Mouse (Mus musculus) midbrain, embryonic 11.5 days (tissue): ENCODE data around the gene Nanog. TPM values are rescaled to one million over a fixed set of nuclear protein-coding genes. Genes with fewer than 3 reads are reported as not detected.
"Not testable (repeated sequence)": the region's sequence is repeated elsewhere in the genome, so short reads cannot be mapped to it uniquely, and the experiment has no call there.

ENCODE experiments used
- ATAC-seq: fragments of 200-750 bp; cut with Nextera tagmentation; 2 replicates; pipeline ENCODE4 v1.8.0; 2017; ENCODE audit warnings: moderate TSS enrichment, moderate library complexity; ENCODE audit not compliant: low FRiP score
- DNase-seq: peaks from one replicate; pipeline ENCODE4 v3.0.0; 2015; ENCODE audit warnings: low spot score; ENCODE audit errors: missing footprints
- H3K27ac ChIP-seq: fragments of 300-500 bp; sonication (generic); 2 replicates; pipeline ENCODE4 v1.5.1; 2014; ENCODE audit warnings: low read depth, low read length
- H3K27me3 ChIP-seq: fragments of 300-500 bp; sonication (generic); 2 replicates; pipeline ENCODE4 v1.6.1; 2014; ENCODE audit warnings: mild to moderate bottlenecking, low read length, moderate library complexity, mixed read lengths; ENCODE audit not compliant: control insufficient read depth, insufficient read depth
- H3K36me3 ChIP-seq: fragments of 300-500 bp; sonication (generic); 2 replicates; pipeline ENCODE4 v1.6.1; 2014; ENCODE audit warnings: mild to moderate bottlenecking, low read length, moderate library complexity, mixed read lengths; ENCODE audit not compliant: control insufficient read depth, insufficient read depth
- H3K4me1 ChIP-seq: fragments of 300-500 bp; sonication (generic); 2 replicates; pipeline ENCODE4 v1.6.1; 2014; ENCODE audit warnings: low read length; ENCODE audit not compliant: control insufficient read depth, insufficient read depth
- H3K4me2 ChIP-seq: fragments of 300-500 bp; sonication (generic); 2 replicates; pipeline ENCODE4 v1.6.1; 2014; ENCODE audit warnings: mild to moderate bottlenecking, moderate library complexity
- H3K4me3 ChIP-seq: fragments of 300-500 bp; sonication (generic); 2 replicates; pipeline ENCODE4 v1.5.1; 2014; ENCODE audit warnings: low read depth, low read length
- H3K9ac ChIP-seq: fragments of 300-500 bp; sonication (generic); 2 replicates; pipeline ENCODE4 v1.6.1; 2014; ENCODE audit warnings: low read length
- H3K9me3 ChIP-seq: fragments of 300-500 bp; sonication (generic); 2 replicates; pipeline ENCODE4 v1.6.1; 2016; ENCODE audit warnings: low read length; ENCODE audit not compliant: control insufficient read depth
- WGBS: fragments of 180-500 bp; shearing (Covaris S2); extraction: QIAGEN DNeasy Blood & Tissue Kit; methylation state at CpG from one replicate; pipeline ENCODE4 v1.1.7; 2014; 5-methylcytosine and 5-hydroxymethylcytosine counted together
- polyA plus RNA-seq: library from polyadenylated mRNA; unstranded; fragments of >200 nt; fragmentation: Nextera tagmentation; extraction: Ambion mirVana; gene quantifications from 2 replicates; pipeline ENCODE4 v1.2.1, GENCODE M21; 2014

Gene Nanog
- polyA plus RNA-seq, 1 experiment from 2014 or later: 0.22 TPM

GRCm38 (mm10) chr6:122713116-122713515, 5.8 kb downstream of the Nanog start:
- not testable (repeated sequence) for H3K9me3 ChIP-seq, H3K36me3 ChIP-seq, H3K27me3 ChIP-seq, H3K4me3 ChIP-seq, H3K9ac ChIP-seq, H3K27ac ChIP-seq, H3K4me1 ChIP-seq, H3K4me2 ChIP-seq
- 95% methylated on average over 7 of the region's 7 CpGs for WGBS
- 0 out of 2 replicates have a peak, but pooled peaks have one; percentile 33 for ATAC-seq
- peak; percentile 61 for DNase-seq

GRCm38 (mm10) chr6:122714707-122715365, 7.5 kb downstream of the Nanog start:
- no peak overlapping the region for H3K9ac ChIP-seq

GRCm38 (mm10) chr6:122715886-122716285, 8.6 kb downstream of the Nanog start:
- Histone ChIP-seq H3K36me3 (no peaks in the 10 kb centered on the region), H3K4me2 (0 out of 2 replicates have a peak overlapping the region, but pooled peaks have one; percentile 11), H3K4me3 (no peak overlapping the region), H3K27me3 (no peaks in the 10 kb centered on the region), H3K27ac (peak overlapping the region; percentile 25; the same call in 1 of the 2 replicates), H3K4me1 (peaks cover 2% of the 10 kb centered on the region; the same call in 1 of the 2 replicates), H3K9ac (no peak overlapping the region), H3K9me3 (no peaks in the 10 kb centered on the region)
- peak; percentile 45 for ATAC-seq
- 3% methylated on average over 4 of the region's 4 CpGs for WGBS
- peak; percentile 87 for DNase-seq

More at GRCm38 (mm10) chr6:122714707-122715365, 7.5 kb downstream of the Nanog start:
- ATAC-seq (no peak), DNase-seq (peak; percentile 78)
- 57% methylated on average over 7 of the region's 7 CpGs for WGBS
- Histone ChIP-seq H3K9me3 (no peaks in the 10 kb centered on the region), H3K27me3 (no peaks in the 10 kb centered on the region), H3K4me2 (no peak overlapping the region), H3K4me3 (no peak overlapping the region), H3K27ac (no peak overlapping the region), H3K36me3 (no peaks in the 10 kb centered on the region), H3K4me1 (peaks cover 2% of the 10 kb centered on the region; the same call in 1 of the 2 replicates)

GRCm38 (mm10) chr6:122718224-122718623, 10.9 kb downstream of the Nanog start:
- 90% methylated on average over 1 of the region's 1 CpGs for WGBS
- not testable (repeated sequence) for H3K27ac ChIP-seq, DNase-seq

GRCm38 (mm10) chr6:122719942-122720341, 12.7 kb downstream of the Nanog start:
- H3K4me1 ChIP-seq: peaks cover 2% of the 10 kb centered on the region; the same call in 1 of the 2 replicates
- H3K36me3 ChIP-seq: no peaks in the 10 kb centered on the region
- H3K27me3 ChIP-seq: no peaks in the 10 kb centered on the region
- H3K4me3 ChIP-seq: no peak overlapping the region
- 26% methylated on average over 2 of the region's 2 CpGs for WGBS
- no peak overlapping the region for H3K4me2 ChIP-seq
- H3K27ac ChIP-seq: no peak overlapping the region
- no peaks in the 10 kb centered on the region for H3K9me3 ChIP-seq
- peak; percentile 94 for DNase-seq
- peak; percentile 65; the same call in 1 of the 2 replicates for ATAC-seq
- H3K9ac ChIP-seq: no peak overlapping the region

More at GRCm38 (mm10) chr6:122718224-122718623, 10.9 kb downstream of the Nanog start:
- H3K27me3 ChIP-seq, H3K36me3 ChIP-seq, H3K9me3 ChIP-seq, ATAC-seq, H3K4me2 ChIP-seq, H3K4me3 ChIP-seq, H3K4me1 ChIP-seq, H3K9ac ChIP-seq: not testable (repeated sequence)

GRCm38 (mm10) chr6:122739952-122740351, 32.7 kb downstream of the Nanog start:
- Histone ChIP-seq H3K36me3 (no peaks in the 10 kb centered on the region), H3K27me3 (peaks cover 22% of the 10 kb centered on the region; the same call in 1 of the 2 replicates), H3K27ac (no peak overlapping the region), H3K9ac (no peak overlapping the region), H3K4me2 (no peak overlapping the region), H3K4me3 (no peak overlapping the region), H3K9me3 (no peaks in the 10 kb centered on the region), H3K4me1 (peaks cover 7% of the 10 kb centered on the region; the same call in 1 of the 2 replicates)
- peak; percentile 98 for DNase-seq
- 9% methylated on average over 8 of the region's 8 CpGs for WGBS
- ATAC-seq: peak; percentile 45

- peak; percentile 94 for DNase-seq
- Histone ChIP-seq H3K36me3 (no peaks in the 10 kb centered on the region), H3K4me1 (peaks cover 7% of the 10 kb centered on the region; the same call in 1 of the 2 replicates), H3K4me3 (peak overlapping the region; percentile 49), H3K27ac (no peak overlapping the region), H3K27me3 (peaks cover 22% of the 10 kb centered on the region; the same call in 1 of the 2 replicates), H3K9ac (peak overlapping the region; percentile 55), H3K4me2 (peak overlapping the region; percentile 83), H3K9me3 (no peaks in the 10 kb centered on the region)
- 2% methylated on average over 25 of the region's 25 CpGs for WGBS
- ATAC-seq: peak; percentile 14
These were observed 34.4 kb downstream of the Nanog start for GRCm38 (mm10) chr6:122741460-122742227.

- ATAC-seq (peak; percentile 58), DNase-seq (peak; percentile 97)
- Histone ChIP-seq H3K4me1 (peaks cover 7% of the 10 kb centered on the region; the same call in 1 of the 2 replicates), H3K9ac (peak overlapping the region; percentile 55), H3K27ac (no peak overlapping the region), H3K4me3 (peak overlapping the region; percentile 49), H3K27me3 (peaks cover 22% of the 10 kb centered on the region; the same call in 1 of the 2 replicates), H3K4me2 (peak overlapping the region; percentile 83), H3K9me3 (no peaks in the 10 kb centered on the region), H3K36me3 (no peaks in the 10 kb centered on the region)
- WGBS: under 1% methylated on average over 23 of the region's 23 CpGs
These were observed 35.1 kb downstream of the Nanog start for GRCm38 (mm10) chr6:122742228-122742899.
